Mouse (Mus musculus): ENCODE results near the gene Aff1.

- no peak for TF ChIP-seq GATA1 (IDR thresholded peaks at IDR 0.05; ENCODE audit: borderline replicate concordance, low read length)
- TF ChIP-seq FLI1 (IDR thresholded peaks at IDR 0.05; ENCODE audit: low read length): no peak
Measured at GRCm38 (mm10) chr5:103702527-103702926, 10.4 kb downstream of the Aff1 start.

All from megakaryocyte, embryonic 14.5 days (primary cell).